Mouse (Mus musculus): ENCODE results near the gene Il20ra. TPM values are rescaled to one million over a fixed set of nuclear protein-coding genes. Genes with fewer than 3 reads are reported as not detected.

The Il20ra gene
- polyA plus RNA-seq, 2 experiments: 0.06 to 0.10 TPM

- no peak overlapping the region for H3K4me3 ChIP-seq (ENCODE audit: insufficient read depth in 1 of 2, low read depth in 2 of 2, low read length in 2 of 2)
- no peaks in the 10 kb centered on the region for H3K4me1 ChIP-seq (replicated peaks; ENCODE audit: control insufficient read depth in 2 of 2, insufficient read depth in 2 of 2, low read length in 1 of 2)
- no peak overlapping the region for H3K4me2 ChIP-seq (ENCODE audit: low read depth)
- no peak overlapping the region for H3K9ac ChIP-seq (replicated peaks)
- no peak for DNase-seq (ENCODE audit: low read depth in 3 of 3, low spot score in 3 of 3)
- WGBS (ENCODE audit: insufficient replicate concordance): 62% methylated on average over 5 of the region's 5 CpGs
- H3K36me3 ChIP-seq (replicated peaks; ENCODE audit: control insufficient read depth, insufficient read depth, low read depth): no peaks in the 10 kb centered on the region
- no peaks in the 10 kb centered on the region for H3K9me3 ChIP-seq (ENCODE audit: control insufficient read depth, low read length)
- no peak overlapping the region for H3K27ac ChIP-seq
- ATAC-seq (ENCODE audit: insufficient read depth): no peak
- H3K27me3 ChIP-seq (ENCODE audit: control insufficient read depth, insufficient read depth, low read length): no peaks in the 10 kb centered on the region
- TF ChIP-seq EP300 (IDR thresholded peaks at IDR 0.05; ENCODE audit: low read depth) (no peak), CTCF (IDR thresholded peaks at IDR 0.05; ENCODE audit: low read depth) (peak; percentile 72)
Observed at GRCm38 (mm10) chr10:19781365-19781764, 69.0 kb downstream of the Il20ra start.

- ATAC-seq (ENCODE audit: insufficient read depth) (no peak), DNase-seq (ENCODE audit: low read depth in 3 of 3, low spot score in 3 of 3) (no peak)
- Histone ChIP-seq H3K4me3 (ENCODE audit: insufficient read depth in 1 of 2, low read depth in 2 of 2, low read length in 2 of 2) (no peak overlapping the region), H3K4me2 (ENCODE audit: low read depth) (no peak overlapping the region), H3K9me3 (ENCODE audit: control insufficient read depth, low read length) (no peaks in the 10 kb centered on the region), H3K9ac (replicated peaks) (no peak overlapping the region), H3K27me3 (ENCODE audit: control insufficient read depth, insufficient read depth, low read length) (no peaks in the 10 kb centered on the region), H3K4me1 (replicated peaks; ENCODE audit: control insufficient read depth in 2 of 2, insufficient read depth in 2 of 2, low read length in 1 of 2) (no peaks in the 10 kb centered on the region), H3K27ac (no peak overlapping the region), H3K36me3 (replicated peaks; ENCODE audit: control insufficient read depth, insufficient read depth, low read depth) (no peaks in the 10 kb centered on the region)
- TF ChIP-seq CTCF (IDR thresholded peaks at IDR 0.05; ENCODE audit: low read depth) (no peak), EP300 (IDR thresholded peaks at IDR 0.05; ENCODE audit: low read depth) (no peak)
- 41% methylated on average over 8 of the region's 8 CpGs for WGBS (ENCODE audit: insufficient replicate concordance)
Observed at GRCm38 (mm10) chr10:19794996-19795395, 82.6 kb downstream of the Il20ra start.

DNA sequence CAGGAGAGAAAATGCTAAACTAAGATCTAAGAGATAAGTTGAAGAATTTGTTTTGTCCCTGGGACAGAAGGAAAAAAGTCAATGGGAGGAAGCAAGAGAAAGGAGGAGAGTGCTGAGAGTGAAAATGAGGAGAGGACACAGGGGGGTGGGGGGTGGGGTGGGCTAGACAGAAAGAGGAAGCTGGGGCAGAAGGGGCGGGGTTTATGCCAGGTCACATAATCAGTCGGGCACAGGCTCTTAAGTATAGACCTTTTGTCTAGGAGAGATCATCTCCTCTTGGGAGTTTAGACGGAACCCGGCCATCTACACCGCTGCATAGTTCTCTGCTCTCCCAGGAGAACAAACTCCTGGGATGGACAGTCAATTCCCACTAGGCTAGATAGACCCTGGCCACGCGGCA, 90.6 kb downstream of the Il20ra start:
- Histone ChIP-seq H3K4me1 (replicated peaks; ENCODE audit: control insufficient read depth in 2 of 2, insufficient read depth in 2 of 2, low read length in 1 of 2) (peaks cover 0 to 3% of the 10 kb centered on the region in 2 experiments; a peak in 1 of 4 replicates), H3K27ac (no peak overlapping the region), H3K36me3 (replicated peaks; ENCODE audit: control insufficient read depth, insufficient read depth, low read depth) (no peaks in the 10 kb centered on the region), H3K4me2 (ENCODE audit: low read depth) (no peak overlapping the region), H3K9me3 (ENCODE audit: control insufficient read depth, low read length) (no peaks in the 10 kb centered on the region), H3K4me3 (ENCODE audit: insufficient read depth in 1 of 2, low read depth in 2 of 2, low read length in 2 of 2) (no peak overlapping the region), H3K27me3 (ENCODE audit: control insufficient read depth, insufficient read depth, low read length) (no peaks in the 10 kb centered on the region), H3K9ac (replicated peaks) (no peak overlapping the region)
- DNase-seq (ENCODE audit: low read depth in 3 of 3, low spot score in 3 of 3) (no peak), ATAC-seq (ENCODE audit: insufficient read depth) (no peak)
- TF ChIP-seq EP300 (IDR thresholded peaks at IDR 0.05; ENCODE audit: low read depth): no peak
- no peak for TF ChIP-seq CTCF (IDR thresholded peaks at IDR 0.05; ENCODE audit: low read depth)
- 47% methylated on average over 7 of the region's 7 CpGs for WGBS (ENCODE audit: insufficient replicate concordance)

- TF ChIP-seq CTCF (IDR thresholded peaks at IDR 0.05; ENCODE audit: low read depth) (no peak), EP300 (IDR thresholded peaks at IDR 0.05; ENCODE audit: low read depth) (no peak)
- Histone ChIP-seq H3K4me1 (replicated peaks; ENCODE audit: control insufficient read depth in 2 of 2, insufficient read depth in 2 of 2, low read length in 1 of 2) (peaks cover 0 to 3% of the 10 kb centered on the region in 2 experiments; a peak in 1 of 4 replicates), H3K9ac (replicated peaks) (no peak overlapping the region), H3K27ac (no peak overlapping the region), H3K36me3 (replicated peaks; ENCODE audit: control insufficient read depth, insufficient read depth, low read depth) (no peaks in the 10 kb centered on the region), H3K4me3 (ENCODE audit: insufficient read depth in 1 of 2, low read depth in 2 of 2, low read length in 2 of 2) (no peak overlapping the region), H3K4me2 (ENCODE audit: low read depth) (no peak overlapping the region), H3K9me3 (ENCODE audit: control insufficient read depth, low read length) (no peaks in the 10 kb centered on the region), H3K27me3 (ENCODE audit: control insufficient read depth, insufficient read depth, low read length) (no peaks in the 10 kb centered on the region)
- no peak for DNase-seq (ENCODE audit: low read depth in 3 of 3, low spot score in 3 of 3)
- ATAC-seq (ENCODE audit: insufficient read depth): no peak
- WGBS (ENCODE audit: insufficient replicate concordance): 43% methylated on average over 7 of the region's 7 CpGs
Observed at GRCm38 (mm10) chr10:19804763-19805162, 92.4 kb downstream of the Il20ra start.

Other genes starting within 250 kb of the Il20ra start
- gene Ifngr1, start 120.6 kb upstream of the Il20ra start, polyA plus RNA-seq (2012; rRNA removed): 12.6 and 17.1 TPM in 2 replicates
- gene Ifngr1, start 120.6 kb upstream of the Il20ra start, polyA plus RNA-seq (2014; fragmentation: Nextera tagmentation; extraction: Ambion mirVana): 36.4 and 39.5 TPM in 2 replicates
- 0.01 and 0.03 TPM in 2 replicates for gene Il22ra2, start 90.6 kb upstream of the Il20ra start, polyA plus RNA-seq (2012; rRNA removed)
- gene Il22ra2, start 90.6 kb upstream of the Il20ra start, polyA plus RNA-seq (2014; fragmentation: Nextera tagmentation; extraction: Ambion mirVana): 0.08 and 0.18 TPM in 2 replicates
- gene Slc35d3, start 138.9 kb downstream of the Il20ra start, polyA plus RNA-seq (2012; rRNA removed): 1.8 and 2.2 TPM in 2 replicates
- 1.8 and 2.4 TPM in 2 replicates for gene Slc35d3, start 138.9 kb downstream of the Il20ra start, polyA plus RNA-seq (2014; fragmentation: Nextera tagmentation; extraction: Ambion mirVana)
- gene Pex7, start 195.1 kb downstream of the Il20ra start, polyA plus RNA-seq (2012; rRNA removed): 9.9 and 13.3 TPM in 2 replicates
- gene Pex7, start 195.1 kb downstream of the Il20ra start, polyA plus RNA-seq (2014; fragmentation: Nextera tagmentation; extraction: Ambion mirVana): 30.7 and 30.8 TPM in 2 replicates
- gene Map3k5, start 221.9 kb downstream of the Il20ra start, polyA plus RNA-seq (2012; rRNA removed): 0.71 and 1.0 TPM in 2 replicates
- gene Map3k5, start 221.9 kb downstream of the Il20ra start, polyA plus RNA-seq (2014; fragmentation: Nextera tagmentation; extraction: Ambion mirVana): 1.1 and 1.3 TPM in 2 replicates

Data from liver, embryonic 14.5 days (tissue).